Mouse (Mus musculus) embryonic fibroblast, embryonic 13.5 days (primary cell): ENCODE data around the gene Plce1.

ENCODE experiments used
- CTCF ChIP-seq: IDR thresholded peaks from 2 replicates; pipeline ENCODE4 v1.5.1; 2011; ENCODE audit warnings: mild to moderate bottlenecking, control low read depth, low read length, moderate library complexity, borderline replicate concordance; ENCODE audit not compliant: insufficient read depth
- POLR2A ChIP-seq: IDR thresholded peaks from 2 replicates; pipeline ENCODE4 v1.6.1; 2011; ENCODE audit warnings: low read depth, mild to moderate bottlenecking, control low read depth, low read length, moderate library complexity

- TF ChIP-seq POLR2A (no peak), CTCF (no peak)
Observed at GRCm38 (mm10) chr19:38796546-38796945, 315.6 kb downstream of the Plce1 start.
